Mouse (Mus musculus) myocyte (in vitro differentiated cells): ENCODE measurements at regions not wholly inside any gene's neighbourhood (a gene's known extent, or its start where the extent isn't known, plus 50 kb on each side); places are given as distances from the start of the nearest gene placed in this dataset.

Experiments
- E2F4 ChIP-seq: IDR thresholded peaks from one replicate; pipeline ENCODE4 v1.6.1; 2011; ENCODE audit warnings: mild to moderate bottlenecking, control low read depth, moderate library complexity; ENCODE audit not compliant: insufficient read depth
- MYOG ChIP-seq, 3 experiments: IDR thresholded peaks; one replicate each; pipeline ENCODE4 v1.6.1; 2011; ENCODE audit warnings: control low read depth in 2 of 3, low read depth in 2 of 3, mild to moderate bottlenecking in 2 of 3; ENCODE audit not compliant: insufficient read length in 2 of 3, control insufficient read depth in 1 of 3, insufficient read depth in 1 of 3
- POLR2A ChIP-seq: IDR thresholded peaks from one replicate; pipeline ENCODE4 v1.6.1; 2011; ENCODE audit warnings: low read depth, mild to moderate bottlenecking, control low read depth, moderate library complexity; ENCODE audit not compliant: insufficient read length
- TCF12 ChIP-seq: IDR thresholded peaks from one replicate; pipeline ENCODE4 v1.6.1; 2011; ENCODE audit warnings: mild to moderate bottlenecking, control low read depth; ENCODE audit not compliant: poor library complexity, insufficient read depth, severe bottlenecking

DNA sequence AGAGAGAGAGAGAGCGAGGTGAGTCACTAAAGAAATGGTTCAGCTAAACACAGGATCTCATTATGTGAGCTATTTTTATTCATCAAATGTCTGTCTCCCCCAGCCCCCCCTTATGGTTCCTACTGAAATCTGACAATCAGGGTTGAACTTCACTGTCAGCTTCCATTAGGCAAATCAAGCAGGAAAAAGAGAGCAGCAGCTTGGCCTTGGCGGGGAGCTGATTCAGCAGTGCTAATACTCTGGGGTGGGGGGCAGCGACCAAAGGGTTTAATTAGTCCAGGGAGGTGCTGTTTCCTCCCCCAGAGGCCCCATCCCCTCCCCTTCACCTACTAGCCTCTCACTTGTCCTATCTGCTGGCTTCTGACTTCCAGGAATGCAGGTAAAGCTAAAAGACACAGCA is 649.6 kb upstream of the Castor2 start:
- TF ChIP-seq POLR2A (no peak), MYOG (IDR thresholded peaks at IDR 0.05; ENCODE audit: control insufficient read depth in 1 of 3, insufficient read depth in 1 of 3, insufficient read length in 2 of 3, low read depth in 2 of 3) (no peak), TCF12 (no peak), E2F4 (no peak)
